Mouse (Mus musculus) cortical plate, adult 2 months (tissue): Measurements from ENCODE around the gene Zcchc4.

Source experiments
- CTCF ChIP-seq: fragments of 200-500 bp; IDR thresholded peaks from 2 replicates; pipeline ENCODE4 v1.5.1; 2011; ENCODE audit warnings: mild to moderate bottlenecking, control low read depth, low read length; ENCODE audit not compliant: insufficient read depth; ENCODE audit errors: extremely low read depth
- POLR2A ChIP-seq: fragments of 200-500 bp; IDR thresholded peaks from 2 replicates; pipeline ENCODE4 v1.6.1; 2011; ENCODE audit warnings: mild to moderate bottlenecking, low read length, control low read depth; ENCODE audit not compliant: insufficient read depth; ENCODE audit errors: extremely low read depth

DNA sequence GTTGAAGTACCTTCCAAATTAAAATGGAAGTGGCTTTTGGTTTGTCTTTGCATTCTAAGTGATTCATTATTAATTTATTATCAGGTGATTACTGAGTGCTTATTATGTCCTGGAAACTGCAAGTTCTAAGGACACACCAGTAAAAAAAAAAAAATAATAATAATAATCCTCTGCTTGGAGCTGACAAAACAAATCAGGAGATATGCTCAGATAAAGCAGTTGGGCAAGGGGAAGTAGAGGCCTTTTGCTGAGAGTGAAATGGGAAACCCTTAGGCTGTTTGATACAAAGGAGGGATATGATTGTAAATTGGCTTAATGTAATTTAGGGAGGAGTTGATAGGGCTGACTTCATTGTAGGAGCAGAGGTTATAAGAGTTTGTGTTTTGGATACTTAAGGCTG, 28.3 kb upstream of the Zcchc4 start:
- TF ChIP-seq CTCF = no peak
- no peak for TF ChIP-seq POLR2A
